Mouse (Mus musculus): Measurements from ENCODE around the gene Tssk4.

The Tssk4 gene

DNA sequence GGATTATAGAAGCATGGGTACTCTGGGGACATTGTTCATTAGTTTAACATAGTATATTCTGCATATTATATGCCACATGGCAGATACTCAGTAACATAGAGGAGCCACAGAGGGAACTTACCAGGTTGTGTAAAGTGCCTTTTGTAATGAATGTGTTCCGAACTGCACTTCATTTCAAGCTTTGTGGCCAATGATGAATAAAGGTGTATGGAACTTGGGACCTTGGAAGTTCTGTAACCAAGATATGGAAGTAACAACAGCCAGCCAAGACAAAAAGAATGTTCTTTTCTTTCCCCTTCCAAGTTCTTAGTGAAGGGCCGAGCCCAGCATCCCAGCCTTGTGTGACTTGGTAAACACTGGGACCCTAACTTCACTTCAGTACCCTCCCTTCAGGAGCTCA, at the start of gene Tssk4:
Gene Tssk4 (plus strand): TSS at position 301 of the 400 bp plus-strand sequence.
- in situ Hi-C loops (cut with MboI; ENCODE audit: unreplicated experiment in 2 of 2): loop anchor here in 1 of 2 experiments (25.0 kb wide), 1 partner anchor 237 kb away; the partner anchor contains the start of genes Cbln3 and Khnyn

DNA sequence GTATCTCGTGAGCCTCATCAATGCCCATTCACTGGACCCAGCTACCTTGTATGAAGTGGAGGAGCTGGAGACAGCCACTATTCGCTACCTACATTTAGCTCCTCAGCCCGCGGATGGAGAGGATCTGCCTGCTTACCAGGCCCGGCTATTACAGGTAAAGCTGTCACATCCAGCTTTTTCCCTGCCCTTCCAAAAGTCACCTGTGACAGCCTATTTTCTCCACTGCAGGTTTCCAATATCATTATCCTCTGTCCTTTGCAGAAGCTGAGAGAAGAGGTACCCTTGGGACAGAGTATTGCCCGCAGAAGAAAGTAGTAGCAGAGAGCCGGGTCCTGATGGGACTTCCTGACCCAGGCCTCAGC, 46.7 kb upstream of the Tssk4 start, which contains the start of gene Irf9:
Gene Irf9 (plus strand): TSS at position 301 of the 362 bp plus-strand sequence.
- in situ Hi-C loops (cut with MboI; ENCODE audit: unreplicated experiment in 2 of 2): no loop called here

DNA sequence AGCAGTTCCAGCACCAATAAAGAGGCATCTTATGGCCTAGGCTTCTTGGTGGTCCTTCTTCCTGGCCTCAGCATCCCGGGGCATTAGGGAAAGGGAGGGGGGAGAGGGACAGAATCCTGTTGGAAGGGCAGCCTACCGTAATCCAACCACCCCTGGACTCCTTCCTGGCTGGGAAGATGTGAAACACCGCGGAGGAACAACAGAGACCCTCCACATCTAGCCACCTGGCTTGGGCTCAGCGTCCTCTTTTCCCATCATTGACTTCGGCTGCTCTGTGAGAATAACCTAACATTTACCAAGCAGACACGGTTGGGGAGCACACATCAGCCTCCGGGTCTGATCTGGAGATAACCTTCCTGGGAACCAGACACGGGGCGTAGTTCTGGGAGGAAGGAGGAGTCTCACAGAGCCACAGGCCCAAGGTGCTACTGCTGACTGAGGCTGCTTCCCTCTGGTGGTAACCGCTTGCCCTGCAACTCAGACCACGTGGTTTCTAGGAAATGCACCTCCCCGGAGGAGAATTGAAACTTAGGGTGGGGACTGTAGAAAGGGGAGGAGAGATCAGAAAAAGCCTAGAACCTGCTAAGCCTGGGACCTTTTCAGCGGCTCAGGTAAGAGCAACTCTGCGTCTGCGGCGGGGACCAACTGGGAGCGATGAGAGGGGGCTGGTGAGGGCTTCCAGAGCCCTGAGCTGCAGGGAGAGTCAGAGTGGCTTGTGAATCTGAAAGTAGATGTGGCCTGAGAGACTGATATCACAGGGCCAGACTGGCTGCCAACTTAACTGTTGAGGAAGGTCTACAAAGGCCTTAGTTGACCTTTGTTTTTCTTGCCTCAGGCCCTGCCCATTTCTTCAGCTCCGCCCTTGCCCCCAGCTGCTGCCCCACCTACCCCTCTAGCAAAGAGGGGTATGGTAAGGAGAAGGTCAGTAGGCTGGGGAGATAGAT, 46.1 kb upstream of the Tssk4 start:
- in situ Hi-C loops (cut with MboI; ENCODE audit: unreplicated experiment in 2 of 2): no loop called here

DNA sequence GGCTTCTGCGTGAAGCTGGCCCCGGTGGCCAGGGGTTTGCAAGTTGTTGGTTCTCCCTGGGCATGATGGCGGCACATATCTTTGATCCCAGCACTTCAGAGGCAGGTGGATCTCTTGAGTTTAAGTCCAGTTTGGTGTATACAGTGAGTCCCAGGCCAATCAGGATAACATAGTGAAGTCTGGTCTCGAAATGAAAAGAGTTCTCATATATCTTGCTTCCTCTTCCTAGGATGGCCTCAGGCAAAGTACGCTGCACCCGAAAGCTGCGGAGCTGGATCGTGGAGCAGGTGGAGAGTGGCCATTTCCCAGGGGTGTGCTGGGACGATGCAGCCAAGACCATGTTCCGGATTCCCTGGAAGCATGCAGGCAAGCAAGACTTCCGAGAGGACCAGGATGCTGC, 45.2 kb upstream of the Tssk4 start:
- in situ Hi-C loops (cut with MboI; ENCODE audit: unreplicated experiment in 2 of 2): no loop called here

DNA sequence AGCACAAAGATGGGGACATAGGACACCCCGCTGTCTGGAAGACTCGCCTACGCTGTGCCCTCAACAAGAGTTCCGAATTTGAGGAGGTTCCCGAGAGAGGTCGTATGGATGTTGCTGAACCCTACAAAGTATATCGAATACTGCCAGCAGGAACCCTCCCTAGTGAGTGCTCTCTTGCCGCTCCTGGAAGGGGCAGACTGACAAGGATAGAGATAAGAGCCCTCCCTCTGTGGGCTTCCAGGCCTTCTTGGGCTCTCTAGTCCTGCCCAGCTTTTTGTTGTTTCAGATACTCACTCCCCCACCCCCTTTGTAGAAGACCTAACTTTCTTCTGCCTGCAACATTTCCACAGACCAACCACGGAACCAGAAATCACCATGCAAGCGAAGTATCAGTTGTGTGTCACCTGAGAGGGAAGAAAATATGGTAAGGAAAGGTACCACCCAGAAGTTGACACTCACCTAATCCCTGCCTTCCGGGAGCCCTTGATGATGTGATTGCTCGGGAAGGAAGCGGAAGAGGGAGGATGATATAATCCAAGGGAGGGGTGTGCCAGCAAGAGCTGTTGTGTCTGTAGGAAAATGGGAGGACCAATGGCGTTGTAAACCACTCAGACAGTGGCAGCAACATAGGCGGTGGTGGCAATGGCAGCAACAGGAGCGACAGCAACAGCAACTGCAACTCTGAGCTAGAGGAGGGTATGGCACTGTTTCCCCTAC, 44.1 kb upstream of the Tssk4 start:
- in situ Hi-C loops (cut with MboI; ENCODE audit: unreplicated experiment in 2 of 2): no loop called here

DNA sequence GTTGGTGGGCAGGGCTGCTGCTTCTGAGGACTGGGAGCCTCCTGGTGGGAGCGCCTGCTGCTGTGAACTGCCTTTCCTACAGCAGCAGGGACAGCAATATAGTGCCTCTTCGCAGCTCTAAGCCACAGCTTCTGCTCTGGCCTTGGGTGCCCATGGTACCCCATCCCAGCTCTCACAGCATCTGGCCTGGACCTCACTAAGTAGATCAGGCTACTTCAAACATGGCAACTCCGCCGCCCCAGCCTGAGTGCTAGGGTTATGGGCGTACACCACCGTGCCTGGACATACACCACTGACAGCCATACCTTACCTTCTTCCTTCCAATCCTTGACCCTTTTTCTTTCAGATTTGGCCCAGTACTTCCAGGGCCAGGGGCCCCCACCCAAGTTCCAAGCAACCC, 41.6 kb upstream of the Tssk4 start:
- in situ Hi-C loops (cut with MboI; ENCODE audit: unreplicated experiment in 2 of 2): no loop called here

DNA sequence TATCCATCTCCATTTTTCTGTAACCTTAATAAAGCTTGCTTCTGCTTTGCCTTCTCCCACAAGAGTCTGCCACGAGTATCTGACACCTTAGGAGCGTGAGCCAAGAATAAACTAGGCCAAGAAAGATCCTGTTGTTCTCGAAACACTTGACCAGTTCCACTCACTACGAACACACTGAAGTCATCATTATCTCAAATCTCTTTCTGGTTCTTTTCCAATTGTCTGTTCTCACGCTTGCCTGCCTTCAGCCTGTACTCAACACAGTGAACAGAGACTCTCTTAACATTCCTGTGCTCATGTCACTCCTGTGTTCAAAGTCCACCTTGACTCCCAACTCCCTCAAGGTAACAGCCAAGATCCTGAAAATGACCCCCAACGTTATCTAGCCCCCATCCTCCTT, 36.6 kb upstream of the Tssk4 start:
- in situ Hi-C loops (cut with MboI; ENCODE audit: unreplicated experiment in 2 of 2): no loop called here

DNA sequence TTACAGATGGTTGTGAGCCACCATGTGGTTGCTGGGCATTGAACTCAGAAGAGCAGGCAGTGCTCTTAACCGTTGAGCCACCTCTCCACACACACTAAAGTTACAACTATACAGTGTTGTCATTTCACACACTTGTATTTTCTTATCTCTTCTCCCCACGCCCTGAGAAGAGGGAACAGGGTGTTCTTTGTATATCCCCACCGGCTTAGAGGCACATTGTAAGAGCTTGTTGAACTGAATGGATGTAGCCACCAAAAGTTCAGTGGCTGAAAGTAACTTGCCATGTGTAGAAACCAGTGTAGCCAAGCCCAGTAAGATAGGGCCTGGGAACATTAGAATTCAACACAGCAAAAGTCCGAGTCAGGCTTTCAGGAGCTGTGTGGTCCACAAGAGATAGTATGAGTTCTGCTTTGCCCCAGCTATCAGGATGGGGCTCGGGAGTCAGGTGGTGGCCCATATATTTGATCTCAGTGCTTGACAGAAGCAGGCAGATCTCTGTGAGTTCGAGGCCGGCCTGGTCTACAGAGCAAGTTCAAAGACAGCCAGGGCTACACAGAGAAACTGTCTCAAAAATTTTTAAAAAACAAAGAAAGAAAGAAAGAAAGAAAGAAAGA, 35.3 kb upstream of the Tssk4 start:
- in situ Hi-C loops (cut with MboI; ENCODE audit: unreplicated experiment in 2 of 2): no loop called here

DNA sequence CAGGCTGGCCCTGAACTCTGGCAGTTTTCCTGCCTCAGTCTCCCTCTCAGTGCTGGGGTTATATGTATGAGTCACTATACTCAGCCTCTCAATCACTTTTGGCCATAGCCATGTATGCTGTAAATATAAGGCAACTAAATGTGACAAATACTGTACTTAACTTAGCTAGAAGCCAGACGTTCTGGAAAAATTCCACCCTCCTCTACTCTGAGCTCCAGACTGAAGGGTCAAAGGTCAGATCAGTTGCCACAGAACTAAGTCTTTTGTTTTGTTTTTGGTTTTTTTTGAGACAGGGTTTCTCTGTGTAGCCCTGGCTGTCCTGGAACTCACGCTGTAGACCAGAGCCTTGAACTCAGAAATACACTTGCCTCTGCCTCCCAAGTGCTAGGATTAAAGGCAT, 34.1 kb upstream of the Tssk4 start:
- in situ Hi-C loops (cut with MboI; ENCODE audit: unreplicated experiment in 2 of 2): no loop called here

DNA sequence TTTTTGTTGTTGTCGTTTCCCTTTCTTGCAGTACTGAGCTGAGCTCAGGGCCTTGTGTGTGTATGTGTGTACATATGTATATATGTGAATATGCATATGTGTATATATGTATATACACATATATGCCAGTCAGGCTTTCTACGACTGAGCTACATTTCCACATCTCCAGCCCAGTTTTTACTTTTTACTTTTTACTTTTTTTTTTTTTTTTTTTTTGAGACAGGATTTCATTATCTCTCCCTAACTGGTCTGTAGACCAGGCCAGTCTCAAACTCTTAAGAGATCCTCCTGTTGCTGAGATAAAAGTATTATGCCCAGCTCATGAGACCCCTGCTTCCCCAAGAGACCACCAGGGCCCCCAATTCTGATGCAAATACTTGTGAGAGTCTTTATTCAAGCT, 33.1 kb upstream of the Tssk4 start:
- in situ Hi-C loops (cut with MboI; ENCODE audit: unreplicated experiment in 2 of 2): no loop called here

DNA sequence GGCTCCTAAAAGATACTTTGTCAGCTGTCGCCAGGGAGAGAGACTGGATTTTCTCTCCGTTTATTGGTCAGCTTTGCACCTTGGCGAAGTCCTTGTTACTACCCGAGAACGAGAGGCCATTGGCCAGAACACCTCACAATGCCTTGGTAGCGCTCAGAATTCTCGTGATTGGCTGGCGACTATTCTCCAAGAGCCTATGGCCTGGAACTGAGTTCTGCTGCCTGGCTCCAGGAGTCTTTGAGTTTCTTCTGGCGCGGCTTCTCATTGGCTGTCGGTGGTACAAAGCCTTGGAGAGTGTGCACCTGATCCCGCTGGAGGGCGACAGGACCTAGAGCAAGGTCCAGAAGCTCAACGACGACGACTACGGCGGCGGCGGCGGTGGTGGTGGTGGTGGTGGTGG, 32.2 kb upstream of the Tssk4 start, which contains the start of gene Rec8:
Gene Rec8 (plus strand): TSS at position 216 of the 400 bp plus-strand sequence.
- in situ Hi-C loops (cut with MboI; ENCODE audit: unreplicated experiment in 2 of 2): no loop called here

DNA sequence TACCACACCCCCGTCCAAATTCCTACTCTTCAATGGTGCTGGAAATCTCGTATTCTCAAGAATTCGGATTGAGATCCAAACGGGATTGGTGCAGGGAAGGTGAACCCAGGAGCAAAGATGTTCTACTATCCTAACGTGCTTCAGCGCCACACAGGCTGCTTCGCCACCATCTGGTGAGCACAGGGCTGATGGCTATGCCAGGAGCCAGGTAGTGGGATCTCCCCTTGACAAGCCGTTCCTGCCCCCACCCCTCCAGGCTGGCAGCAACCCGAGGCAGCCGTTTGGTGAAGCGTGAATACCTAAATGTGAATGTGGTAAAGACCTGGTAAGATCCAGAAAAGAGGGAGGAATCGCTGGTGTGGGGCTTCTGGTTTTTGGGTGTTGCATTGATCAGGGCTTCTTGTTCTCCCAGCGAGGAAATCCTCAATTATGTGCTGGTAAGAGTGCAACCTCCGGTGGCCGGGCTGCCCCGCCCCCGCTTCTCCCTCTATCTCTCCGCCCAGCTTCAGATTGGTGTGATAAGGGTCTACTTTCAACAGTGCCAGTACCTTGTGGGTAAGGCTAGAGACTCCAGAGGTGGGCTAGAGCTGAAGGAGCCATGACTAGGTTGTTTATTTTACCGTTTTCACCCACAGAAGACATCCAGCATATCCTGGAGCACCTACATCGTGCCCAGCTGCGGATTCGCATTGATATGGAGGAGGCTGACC, 31.3 kb upstream of the Tssk4 start:
- in situ Hi-C loops (cut with MboI; ENCODE audit: unreplicated experiment in 2 of 2): no loop called here

DNA sequence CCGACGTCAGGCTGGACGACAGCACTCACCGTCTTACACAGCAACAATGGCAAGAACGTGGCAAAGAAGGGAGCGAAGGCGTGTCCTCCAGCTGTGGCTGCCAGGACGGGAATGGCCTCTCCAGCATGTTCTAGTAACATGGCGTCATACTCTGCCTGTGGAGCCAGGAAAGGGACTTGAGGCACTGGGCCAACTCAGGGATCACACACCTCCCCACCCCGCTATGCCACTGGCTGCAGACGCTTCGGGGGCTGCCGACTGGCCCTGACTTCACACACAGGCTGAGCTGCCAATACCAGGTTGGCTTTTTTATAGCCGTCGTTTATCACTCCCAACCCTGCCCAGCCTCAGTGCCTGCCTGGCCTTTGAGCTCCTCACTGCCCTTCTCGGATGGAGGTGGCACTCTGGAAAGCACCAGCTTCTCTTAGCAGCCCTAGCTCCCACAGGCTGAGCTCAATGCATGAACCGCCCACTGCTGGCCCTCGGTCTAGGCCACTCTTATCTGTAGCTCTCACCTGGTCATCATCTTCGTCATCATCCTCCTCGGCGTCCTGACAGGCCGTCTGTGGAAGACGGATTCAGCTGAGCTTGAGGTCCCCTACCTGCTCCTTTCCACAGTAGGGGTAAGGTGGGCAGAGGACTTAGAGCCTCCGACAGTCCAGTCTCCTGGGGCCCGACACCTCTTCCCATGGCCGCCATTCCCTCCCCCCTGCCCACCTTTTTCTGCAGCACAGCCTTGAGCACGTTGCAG, 21.7 kb upstream of the Tssk4 start:
- in situ Hi-C loops (cut with MboI; ENCODE audit: unreplicated experiment in 2 of 2): loop anchor here (5.0 kb wide), 1 partner anchor 124 kb away; no protein-coding TSS in a partner anchor

DNA sequence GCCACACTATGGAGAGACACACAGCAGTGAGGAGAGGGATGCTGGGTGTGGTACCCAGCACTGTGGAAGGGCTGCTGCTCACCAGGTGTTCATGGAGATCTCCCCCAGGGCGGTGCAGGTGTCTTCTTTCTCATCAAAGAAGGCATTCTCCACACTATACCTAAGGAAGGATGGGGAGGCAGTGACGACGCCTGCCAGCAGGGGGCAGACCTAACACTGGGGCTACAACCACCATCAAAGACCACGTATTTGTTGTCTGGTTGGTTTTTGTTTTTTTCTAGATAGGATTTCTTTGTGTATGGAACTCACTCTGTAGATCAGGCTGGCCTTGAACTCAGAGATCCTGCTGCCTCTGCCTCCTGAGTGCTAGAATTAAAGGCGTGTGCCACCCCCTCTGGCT, 20.7 kb upstream of the Tssk4 start:
- in situ Hi-C loops (cut with MboI; ENCODE audit: unreplicated experiment in 2 of 2): loop anchor here (5.0 kb wide), 1 partner anchor 123 kb away; no protein-coding TSS in a partner anchor

DNA sequence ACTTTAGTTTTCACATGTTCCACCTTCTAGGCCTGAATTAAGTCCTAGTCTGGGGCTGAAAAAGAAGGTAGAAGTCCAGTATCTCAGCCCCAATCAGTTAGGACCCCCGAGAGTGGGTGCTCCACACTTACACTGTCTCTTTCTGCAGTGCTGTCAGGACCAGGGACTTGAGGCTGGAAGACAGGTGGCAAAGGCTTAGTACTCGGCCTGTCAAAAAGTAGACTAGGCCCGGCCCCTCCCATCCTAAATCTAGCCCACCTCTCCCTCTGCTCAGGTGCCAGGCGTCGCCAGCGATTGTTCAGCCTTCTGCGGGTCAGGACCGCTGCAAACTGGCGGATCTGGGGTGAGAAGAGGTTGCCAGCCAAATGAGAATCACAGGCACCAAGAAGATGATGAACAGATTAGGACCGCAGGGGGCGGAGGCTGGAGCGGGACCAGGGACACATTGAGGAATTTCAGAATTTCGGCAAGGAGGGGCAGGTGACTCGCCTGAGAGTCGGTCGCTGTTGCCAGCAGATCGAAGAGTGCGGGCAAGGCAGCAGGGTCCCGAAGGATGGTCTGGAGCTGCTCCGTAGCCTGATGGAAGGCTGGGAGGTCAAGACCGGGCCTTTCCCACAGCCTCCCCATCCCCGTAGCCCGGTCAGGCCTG, 15.0 kb upstream of the Tssk4 start:
- in situ Hi-C loops (cut with MboI; ENCODE audit: unreplicated experiment in 2 of 2): no loop called here

DNA sequence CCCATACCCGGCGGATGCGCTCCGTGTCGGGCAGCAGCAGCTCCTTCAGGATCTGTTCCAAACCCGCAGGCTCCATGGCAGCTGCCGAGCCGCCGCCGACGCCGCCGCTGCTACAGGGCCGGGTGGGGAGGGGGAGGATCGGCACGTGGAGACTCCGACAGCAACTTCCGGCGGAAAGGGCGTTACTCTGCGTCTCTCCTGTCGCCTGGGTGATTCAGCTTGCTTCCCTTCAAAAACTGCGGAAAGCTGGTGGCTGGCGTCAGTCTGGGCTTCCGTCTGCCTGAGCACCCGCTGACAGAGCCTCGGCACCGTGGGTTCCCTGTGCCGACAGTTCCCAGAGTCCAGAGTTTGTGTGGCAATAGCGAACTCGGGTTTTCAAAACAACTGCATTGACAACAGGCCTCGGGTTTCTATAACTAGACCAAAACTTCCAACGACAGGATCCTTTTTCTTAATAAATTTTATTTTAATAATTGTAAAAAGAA, 14.4 kb upstream of the Tssk4 start, which contains the start of gene Ipo4:
Gene Ipo4 (minus strand): TSS at position 435 of the 485 bp plus-strand sequence.
- in situ Hi-C loops (cut with MboI; ENCODE audit: unreplicated experiment in 2 of 2): no loop called here

DNA sequence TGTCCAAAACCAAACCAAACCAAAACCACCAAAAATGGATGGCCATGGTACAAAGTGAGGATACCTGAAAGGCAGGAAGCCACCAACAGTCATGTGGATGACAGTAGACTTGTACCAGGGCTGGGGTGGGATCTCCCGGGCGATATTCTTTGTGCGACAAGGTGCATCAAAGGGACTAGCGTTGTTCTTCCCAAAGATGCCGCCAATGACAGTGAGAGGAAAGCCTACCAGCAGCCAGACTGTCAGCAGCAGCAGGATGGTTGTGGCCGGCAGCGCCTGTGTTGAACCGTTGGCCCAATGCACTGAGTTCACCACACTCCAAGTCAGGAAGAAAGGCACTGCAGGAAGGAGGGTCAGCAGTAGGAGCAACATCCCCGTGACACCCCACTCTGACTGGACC, 12.2 kb upstream of the Tssk4 start, which contains the start of gene Gm49378:
Gene Gm49378 (minus strand): TSS at position 101 of the 400 bp plus-strand sequence.
- in situ Hi-C loops (cut with MboI; ENCODE audit: unreplicated experiment in 2 of 2): no loop called here

DNA sequence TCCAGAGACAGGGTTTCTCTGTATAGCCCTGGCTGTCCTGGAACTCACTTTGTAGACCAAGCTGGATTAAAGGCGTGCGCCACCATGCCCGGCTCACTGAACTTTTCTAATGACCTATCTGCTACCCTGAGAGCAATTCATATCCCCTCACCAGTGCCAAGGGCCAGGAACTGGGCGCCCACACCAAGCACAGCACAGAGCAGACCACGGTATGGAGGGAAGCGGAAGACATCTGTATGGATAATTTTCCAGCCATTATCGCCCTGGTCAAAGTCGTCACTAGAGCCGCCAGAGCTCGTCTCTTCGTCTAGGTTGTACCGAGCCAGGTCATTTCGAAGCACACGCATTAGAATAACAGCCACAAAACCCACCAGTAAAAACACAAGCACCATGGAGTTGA, 9.2 kb upstream of the Tssk4 start:
- in situ Hi-C loops (cut with MboI; ENCODE audit: unreplicated experiment in 2 of 2): no loop called here

DNA sequence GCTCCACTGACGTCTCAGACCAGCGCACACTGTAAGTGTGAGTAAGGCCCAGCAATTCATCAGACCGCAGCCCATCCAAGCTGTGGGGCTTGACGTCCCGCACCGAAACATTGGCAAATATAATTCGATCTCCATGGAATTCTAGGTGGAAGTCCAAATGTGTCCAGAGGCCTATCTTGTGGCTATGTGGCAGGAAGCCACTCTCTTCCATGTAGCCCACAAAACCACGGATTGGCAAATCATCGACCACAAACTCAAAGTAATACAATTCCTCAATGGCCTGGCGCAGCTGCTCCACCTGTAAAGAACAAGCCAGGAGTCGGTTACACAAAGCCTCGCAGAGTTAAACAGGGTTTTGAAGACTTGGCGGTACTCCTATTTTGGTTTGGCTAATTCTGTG, 8.7 kb upstream of the Tssk4 start:
- in situ Hi-C loops (cut with MboI; ENCODE audit: unreplicated experiment in 2 of 2): no loop called here
